Mouse (Mus musculus): ENCODE results near the gene Ormdl2.
A peak's percentile ranks its signal among the peaks of the same experiment; 100 is the strongest.
"Not testable (repeated sequence)": the region's sequence is repeated elsewhere in the genome, so short reads cannot be mapped to it uniquely, and the experiment has no call there.

Gene Ormdl2

DNA sequence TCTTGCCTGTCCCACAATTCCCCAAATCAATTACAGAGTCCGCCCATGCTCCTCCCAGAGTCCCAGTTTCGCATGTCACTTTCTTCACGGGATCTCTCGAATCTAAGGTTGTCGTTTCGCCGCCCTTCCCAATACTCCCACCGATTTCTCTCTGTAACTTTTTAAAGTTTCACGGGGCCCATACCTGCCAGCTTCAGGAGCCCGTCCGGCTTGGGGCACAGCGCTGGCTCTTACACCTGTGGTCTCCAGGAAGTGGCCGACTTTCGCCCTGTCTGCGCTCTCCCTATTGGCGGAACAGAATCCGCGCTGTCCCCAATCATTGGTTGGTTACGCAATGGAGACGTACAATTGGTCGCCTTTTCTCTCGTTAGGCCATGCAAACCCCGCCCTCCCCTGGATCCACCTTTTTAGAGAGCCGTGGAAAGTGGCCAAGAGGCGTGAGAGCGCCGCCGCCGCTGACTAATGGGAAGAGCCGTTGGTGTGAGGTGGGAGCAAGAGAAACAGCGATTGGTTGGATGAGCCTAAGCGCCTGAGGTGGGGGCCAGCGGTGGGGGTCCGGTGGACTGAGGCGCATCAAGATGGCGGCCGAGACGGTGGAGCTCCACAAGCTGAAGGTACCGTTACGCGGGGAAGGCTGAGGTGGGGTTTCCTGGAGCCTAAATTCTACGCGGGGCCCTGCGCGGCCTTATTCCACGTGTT is at the start of gene Ormdl2:
Gene Ormdl2, minus strand, starts transcription at position 288 of the 699 bp plus-strand sequence.
- peak; percentile 99 for DNase-seq

DNA sequence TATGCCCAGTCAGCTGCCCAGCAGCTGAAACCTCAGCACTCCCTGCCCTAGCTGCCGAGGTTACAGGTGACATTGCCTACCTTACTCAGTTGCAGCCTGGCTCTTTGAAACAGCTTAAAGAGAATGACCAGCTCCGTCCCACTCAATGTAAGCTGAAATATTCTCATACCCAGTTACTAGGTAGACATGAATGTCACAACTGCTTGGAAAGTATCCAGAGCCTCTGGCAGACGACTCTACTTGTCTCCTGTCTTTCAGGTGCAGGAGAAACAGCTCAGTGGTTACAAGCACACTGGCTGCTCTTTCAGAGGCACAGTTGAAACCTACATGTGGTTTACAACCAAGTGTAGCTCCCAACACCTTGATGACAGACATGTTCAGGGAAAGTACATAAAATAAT is 48.9 kb upstream of the Ormdl2 start:
- DNase-seq = no peak

- DNase-seq = no peak
Observed at GRCm38 (mm10) chr10:128866518-128866917, 45.1 kb upstream of the Ormdl2 start.

DNA sequence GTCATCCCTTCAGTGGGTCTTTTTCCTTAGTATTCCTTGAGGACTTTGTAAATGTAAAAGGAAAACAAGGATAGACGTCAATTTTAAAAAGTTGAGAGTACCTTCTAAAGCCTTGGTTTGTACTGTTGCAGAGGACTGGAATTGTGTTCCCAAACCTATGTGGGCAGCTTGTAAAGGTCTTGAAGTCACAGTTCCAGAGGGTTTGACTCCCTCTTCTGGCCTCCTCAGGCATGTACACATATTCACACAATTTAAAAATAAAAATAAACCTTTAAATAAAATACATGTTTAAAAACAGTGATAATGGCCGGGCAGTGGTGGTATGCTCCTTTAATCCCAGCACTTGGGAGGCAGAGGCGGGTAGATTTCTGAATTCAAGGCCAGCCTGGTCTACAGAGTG is 44.6 kb upstream of the Ormdl2 start:
- DNase-seq = no peak

DNA sequence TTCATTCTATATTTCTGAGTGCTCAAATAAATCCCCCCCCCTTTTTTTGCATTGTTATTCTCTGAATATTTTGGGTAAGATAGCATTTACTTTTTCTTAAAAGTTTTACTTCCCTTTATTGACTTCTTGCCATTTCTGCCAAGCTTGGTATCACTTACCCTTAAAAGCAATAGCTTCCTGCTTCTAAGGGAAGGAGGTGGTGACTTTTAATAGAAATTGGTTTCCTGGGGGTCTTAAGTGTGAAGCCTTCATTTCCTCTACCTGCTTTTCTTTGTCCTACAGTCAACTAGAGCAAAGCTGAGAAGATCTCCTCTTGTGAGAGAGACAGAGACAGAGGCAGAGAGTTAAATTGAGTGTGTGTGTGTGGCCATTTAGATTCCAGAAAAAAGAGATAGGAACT is 39.7 kb upstream of the Ormdl2 start:
- DNase-seq = no peak

GRCm38 (mm10) chr10:128850339-128850738 is 28.9 kb upstream of the Ormdl2 start:
- no peak for DNase-seq

DNA sequence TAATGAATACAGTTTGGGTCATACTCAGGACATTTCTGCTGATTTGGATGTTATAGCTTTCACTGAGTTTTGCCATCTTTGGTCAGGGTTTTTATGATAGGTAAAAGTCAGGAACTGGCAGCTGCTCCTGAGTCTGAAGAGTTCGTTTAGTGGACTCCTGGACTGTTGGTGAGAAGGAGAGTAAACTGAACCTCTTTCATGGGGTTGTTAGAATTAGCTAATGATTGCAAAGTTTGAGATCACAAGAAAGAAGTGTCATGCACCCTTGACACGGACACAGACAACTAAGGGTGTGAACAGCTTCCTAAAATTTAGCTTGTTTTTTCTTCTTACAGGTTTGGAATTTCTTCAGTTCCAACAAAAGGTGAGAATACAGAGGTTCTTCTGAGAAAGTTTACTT is 27.0 kb upstream of the Ormdl2 start:
- DNase-seq = no peak

DNA sequence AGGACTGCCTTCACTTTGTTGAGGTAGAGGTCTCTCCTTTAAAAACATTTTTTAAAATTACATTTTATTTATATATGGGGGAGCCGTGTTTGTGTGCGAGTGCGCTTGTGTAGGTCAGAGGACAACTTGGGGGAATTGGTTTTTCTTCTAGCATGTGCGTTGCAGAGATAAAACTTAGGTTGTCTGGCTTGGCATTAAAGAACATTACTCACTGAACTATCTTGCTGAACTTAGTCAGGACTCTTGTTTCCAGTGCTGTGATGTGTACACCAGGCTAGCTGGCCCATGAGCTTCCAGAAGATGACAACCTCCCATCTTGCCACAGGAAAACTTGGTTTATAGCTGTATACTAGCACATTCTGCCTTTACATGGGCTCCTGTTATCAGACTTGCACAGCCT is 25.2 kb upstream of the Ormdl2 start:
- no peak for DNase-seq

DNA sequence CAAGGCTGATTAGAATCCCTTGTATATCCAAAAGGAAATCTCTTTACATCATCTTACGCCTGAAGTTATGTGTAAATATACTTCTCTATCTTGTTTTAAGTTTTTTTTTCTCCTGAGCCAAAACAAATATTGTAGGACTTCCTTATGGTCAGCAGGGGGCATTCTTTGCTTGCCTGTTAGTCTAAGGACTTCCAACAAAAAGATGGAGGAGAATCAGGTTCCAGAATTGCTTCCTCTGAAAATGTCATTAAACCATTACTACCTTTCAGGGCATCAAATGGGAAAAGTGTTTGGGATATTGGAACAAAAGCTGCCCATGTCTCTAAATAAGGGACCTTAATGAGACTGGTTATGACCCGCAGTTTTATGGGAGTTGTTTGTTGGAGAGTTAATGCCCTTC is 24.1 kb upstream of the Ormdl2 start:
- DNase-seq = no peak

- DNase-seq = no peak
Observed at GRCm38 (mm10) chr10:128843260-128843659, 21.8 kb upstream of the Ormdl2 start.

GRCm38 (mm10) chr10:128840612-128841011 is 19.2 kb upstream of the Ormdl2 start:
- DNase-seq = no peak

GRCm38 (mm10) chr10:128839434-128839833 is 18.0 kb upstream of the Ormdl2 start:
- no peak for DNase-seq

GRCm38 (mm10) chr10:128837400-128837799 is 16.0 kb upstream of the Ormdl2 start:
- DNase-seq = no peak

DNA sequence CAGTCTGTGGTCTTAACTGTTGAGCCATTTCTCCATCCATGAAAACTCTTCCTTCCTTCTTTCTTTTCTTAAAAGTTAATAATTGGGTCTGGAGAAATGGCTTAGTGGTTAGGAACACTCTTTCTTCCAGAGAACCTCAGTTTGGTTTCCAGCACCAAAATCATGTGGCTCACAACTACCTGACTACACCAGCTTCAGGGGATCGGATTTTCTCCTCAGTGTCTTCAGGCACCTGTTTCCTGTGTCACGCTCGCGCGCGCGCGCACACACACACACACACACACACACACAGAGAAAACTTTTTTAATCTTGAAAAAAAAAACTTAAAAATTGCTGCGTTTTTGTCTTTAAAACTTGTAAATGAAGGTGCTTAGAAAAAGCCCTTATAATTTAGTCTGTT is 2.4 kb upstream of the Ormdl2 start:
- no peak for DNase-seq

GRCm38 (mm10) chr10:128823087-128823486 is 1.6 kb upstream of the Ormdl2 start:
- not testable (repeated sequence) for DNase-seq

DNA sequence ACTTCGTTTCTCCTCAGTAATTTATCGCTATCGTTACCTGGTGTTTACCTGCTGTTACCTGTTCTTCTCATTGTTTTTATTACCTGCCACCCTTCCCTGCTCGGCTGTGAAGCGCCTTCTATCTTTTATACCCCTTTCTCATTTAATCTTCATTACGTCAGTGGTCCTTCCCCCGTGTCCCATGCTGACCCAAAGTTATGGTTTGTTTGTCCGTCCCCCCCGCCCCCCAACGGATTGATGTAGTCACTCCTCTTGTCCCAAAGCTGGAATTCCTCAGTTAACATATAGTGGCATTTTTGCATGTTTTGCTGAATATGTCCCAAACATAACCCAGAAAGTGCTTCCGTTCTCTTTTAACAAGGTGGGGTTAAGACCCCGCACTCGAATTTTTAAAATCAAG is 690 bp upstream of the Ormdl2 start:
- no peak for DNase-seq

- no peak for DNase-seq
Observed at GRCm38 (mm10) chr10:128820217-128820616, 1.2 kb downstream of the Ormdl2 start.

DNA sequence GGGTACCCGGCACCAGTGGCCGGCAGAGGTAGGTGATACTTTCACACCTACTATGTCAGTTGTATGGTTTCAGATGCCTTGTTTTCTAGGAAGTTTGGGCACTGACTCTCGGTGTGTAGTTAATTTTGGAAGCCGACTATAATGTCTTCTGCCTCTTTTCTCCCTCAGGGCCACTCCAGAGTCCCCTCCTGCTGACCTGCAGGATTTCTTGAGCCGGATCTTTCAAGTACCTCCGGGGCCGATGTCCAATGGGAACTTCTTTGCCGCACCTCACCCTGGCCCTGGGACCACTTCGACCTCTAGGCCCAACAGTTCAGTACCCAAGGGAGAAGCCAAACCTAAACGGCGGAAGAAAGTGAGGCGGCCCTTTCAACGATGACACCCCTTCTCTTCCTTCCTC is 4.4 kb downstream of the Ormdl2 start, which contains the start of gene Sarnp:
Gene Sarnp, plus strand, starts transcription at position 301 of the 400 bp plus-strand sequence.
- no peak for DNase-seq

GRCm38 (mm10) chr10:128807018-128807417 is 14.4 kb downstream of the Ormdl2 start:
- DNase-seq = no peak

GRCm38 (mm10) chr10:128806086-128806485 is 15.4 kb downstream of the Ormdl2 start:
- no peak for DNase-seq

- DNase-seq = peak; percentile 95
Observed at GRCm38 (mm10) chr10:128805092-128806000, 16.1 kb downstream of the Ormdl2 start.

GRCm38 (mm10) chr10:128804271-128805091 is 17.0 kb downstream of the Ormdl2 start, which contains the start of gene Tmem198b:
Gene Tmem198b, minus strand, starts transcription at chr10:128804370.
- peak; percentile 68 for DNase-seq

DNA sequence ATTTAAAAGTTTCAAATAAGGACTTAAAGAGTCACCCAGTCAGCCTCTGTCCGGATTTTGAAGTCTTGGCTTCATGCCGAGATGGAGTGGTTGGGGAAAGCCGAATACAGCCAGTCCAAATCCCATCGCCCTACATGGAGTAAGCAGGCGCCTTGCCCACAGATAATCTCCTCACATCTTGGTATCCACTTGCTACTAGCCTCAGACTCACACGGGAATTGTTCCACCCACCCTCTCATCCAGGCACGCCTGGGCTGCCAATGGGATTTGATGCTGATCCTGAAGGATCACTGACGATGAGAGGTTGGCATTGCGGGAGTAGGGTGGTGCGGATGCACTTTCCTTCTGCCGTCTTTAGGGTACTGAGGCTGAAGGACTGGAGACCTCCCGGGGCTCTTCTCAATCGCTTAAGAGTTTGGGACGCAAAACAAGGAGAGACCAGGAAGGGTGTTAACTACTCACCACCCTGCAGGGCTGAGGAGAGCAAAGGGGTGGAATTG is 17.6 kb downstream of the Ormdl2 start, which contains the start of gene Dnajc14:
Gene Dnajc14, plus strand, starts transcription at position 292 of the 500 bp plus-strand sequence.
- DNase-seq = peak; percentile 51

All from kidney, adult 18-20 months (tissue).